Mouse (Mus musculus) embryonic facial prominence, embryonic 14.5 days (tissue): ENCODE data around the gene Fzr1. TPM values are rescaled to one million over a fixed set of nuclear protein-coding genes. Genes with fewer than 3 reads are reported as not detected.

Experiments
- ATAC-seq: fragments of 200-750 bp; cut with Nextera tagmentation; 2 replicates; pipeline ENCODE4 v1.8.0; 2017; ENCODE audit warnings: low read depth, moderate number of reproducible peaks, moderate TSS enrichment
- DNase-seq: peaks from one replicate; pipeline ENCODE4 v3.0.0-alpha.2; 2015; ENCODE audit warnings: low spot score
- H3K27ac ChIP-seq: fragments of 300-500 bp; sonication (generic); replicated peaks from 2 replicates; pipeline ENCODE4 v1.5.1; 2014; ENCODE audit warnings: low read depth, mild to moderate bottlenecking, low read length, moderate library complexity
- H3K27me3 ChIP-seq: fragments of 300-500 bp; sonication (generic); replicated peaks from 2 replicates; pipeline ENCODE4 v1.6.1; 2014; ENCODE audit warnings: low read length; ENCODE audit not compliant: control insufficient read depth, insufficient read depth
- H3K36me3 ChIP-seq: fragments of 300-500 bp; sonication (generic); 2 replicates; pipeline ENCODE4 v1.6.1; 2014; ENCODE audit warnings: low read length, mixed read lengths; ENCODE audit not compliant: control insufficient read depth, insufficient read depth
- H3K4me1 ChIP-seq: fragments of 300-500 bp; sonication (generic); 2 replicates; pipeline ENCODE4 v1.6.1; 2014; ENCODE audit warnings: antibody characterized with exemption, low read length; ENCODE audit not compliant: control insufficient read depth, insufficient read depth
- H3K4me2 ChIP-seq: fragments of 300-500 bp; sonication (generic); 2 replicates; pipeline ENCODE4 v1.6.1; 2014; ENCODE audit warnings: low read depth, mild to moderate bottlenecking, low read length, moderate library complexity, mixed read lengths
- H3K4me3 ChIP-seq: fragments of 300-500 bp; sonication (generic); 2 replicates; pipeline ENCODE4 v1.5.1; 2014; ENCODE audit warnings: low read depth, mild to moderate bottlenecking, low read length
- H3K9ac ChIP-seq: fragments of 300-500 bp; sonication (generic); 2 replicates; pipeline ENCODE4 v1.6.1; 2014; ENCODE audit warnings: low read depth, mild to moderate bottlenecking, low read length, moderate library complexity, mixed read lengths
- H3K9me3 ChIP-seq: fragments of 300-500 bp; sonication (generic); 2 replicates; pipeline ENCODE4 v1.6.1; 2016; ENCODE audit warnings: low read length; ENCODE audit not compliant: control insufficient read depth
- WGBS: fragments of 180-500 bp; shearing (Covaris S2); extraction: QIAGEN DNeasy Blood & Tissue Kit; methylation state at CpG from one replicate; pipeline ENCODE4 v1.1.7; 2014; 5-methylcytosine and 5-hydroxymethylcytosine counted together
- polyA plus RNA-seq: library from polyadenylated mRNA; unstranded; fragments of >200 nt; fragmentation: Nextera tagmentation; extraction: Ambion mirVana; gene quantifications from 2 replicates; pipeline ENCODE4 v1.2.1, GENCODE M21; 2014

Gene Fzr1
- polyA plus RNA-seq, 1 experiment from 2014 or later = 69.5 TPM

- ATAC-seq (no peak), DNase-seq (no peak)
- Histone ChIP-seq H3K9me3 (no peaks in the 10 kb centered on the region), H3K27ac (no peak overlapping the region), H3K9ac (no peak overlapping the region), H3K4me2 (no peak overlapping the region), H3K36me3 (peaks cover 68% of the 10 kb centered on the region), H3K4me3 (no peak overlapping the region), H3K27me3 (peaks cover 20% of the 10 kb centered on the region), H3K4me1 (peaks cover 17% of the 10 kb centered on the region)
- 79% methylated on average over 6 of the region's 6 CpGs for WGBS
Observed at GRCm38 (mm10) chr10:81367207-81367495, 11.2 kb downstream of the Fzr1 start.

DNA sequence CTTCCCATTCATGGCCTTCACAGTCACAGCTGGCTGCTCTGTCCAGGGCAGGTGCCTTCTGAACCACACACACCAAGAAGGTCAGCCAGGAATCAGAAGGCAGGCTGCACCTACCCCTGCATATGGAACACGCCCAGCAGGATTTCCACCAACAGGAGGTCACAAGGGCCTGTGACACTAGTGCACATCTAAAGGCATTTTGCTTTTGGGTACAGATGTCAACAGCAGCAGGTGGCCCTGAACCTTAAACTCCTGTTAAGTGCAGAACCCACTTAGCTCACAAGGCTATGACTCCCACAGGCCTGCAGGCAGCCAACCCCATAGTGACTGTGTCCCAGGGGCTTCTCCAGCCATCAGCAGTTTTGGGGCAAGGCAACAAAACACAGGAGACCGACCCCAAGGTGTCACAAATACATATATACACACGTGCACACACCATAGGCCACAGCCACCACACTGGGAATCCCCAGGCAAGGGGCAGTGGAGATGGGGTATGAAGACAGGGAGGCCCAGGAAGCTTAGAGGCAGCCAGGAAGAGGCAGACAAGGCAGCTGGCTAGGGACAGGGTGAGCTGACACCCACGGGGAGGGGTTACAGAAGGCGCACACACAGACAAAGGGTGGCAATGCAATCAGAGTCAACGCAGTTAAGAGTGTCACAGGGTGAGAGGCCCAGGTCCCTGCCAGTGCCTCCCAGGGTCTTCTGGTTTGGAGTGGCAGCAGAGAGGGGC is 11.7 kb downstream of the Fzr1 start:
- peaks cover 20% of the 10 kb centered on the region for H3K27me3 ChIP-seq
- no peak overlapping the region for H3K9ac ChIP-seq
- H3K4me2 ChIP-seq = no peak overlapping the region
- H3K4me1 ChIP-seq = peaks cover 17% of the 10 kb centered on the region
- H3K9me3 ChIP-seq = no peaks in the 10 kb centered on the region
- DNase-seq (no peak), ATAC-seq (no peak)
- H3K36me3 ChIP-seq = peaks cover 65% of the 10 kb centered on the region
- no peak overlapping the region for H3K4me3 ChIP-seq
- H3K27ac ChIP-seq = no peak overlapping the region
- 74% methylated on average over 5 of the region's 6 CpGs for WGBS

DNA sequence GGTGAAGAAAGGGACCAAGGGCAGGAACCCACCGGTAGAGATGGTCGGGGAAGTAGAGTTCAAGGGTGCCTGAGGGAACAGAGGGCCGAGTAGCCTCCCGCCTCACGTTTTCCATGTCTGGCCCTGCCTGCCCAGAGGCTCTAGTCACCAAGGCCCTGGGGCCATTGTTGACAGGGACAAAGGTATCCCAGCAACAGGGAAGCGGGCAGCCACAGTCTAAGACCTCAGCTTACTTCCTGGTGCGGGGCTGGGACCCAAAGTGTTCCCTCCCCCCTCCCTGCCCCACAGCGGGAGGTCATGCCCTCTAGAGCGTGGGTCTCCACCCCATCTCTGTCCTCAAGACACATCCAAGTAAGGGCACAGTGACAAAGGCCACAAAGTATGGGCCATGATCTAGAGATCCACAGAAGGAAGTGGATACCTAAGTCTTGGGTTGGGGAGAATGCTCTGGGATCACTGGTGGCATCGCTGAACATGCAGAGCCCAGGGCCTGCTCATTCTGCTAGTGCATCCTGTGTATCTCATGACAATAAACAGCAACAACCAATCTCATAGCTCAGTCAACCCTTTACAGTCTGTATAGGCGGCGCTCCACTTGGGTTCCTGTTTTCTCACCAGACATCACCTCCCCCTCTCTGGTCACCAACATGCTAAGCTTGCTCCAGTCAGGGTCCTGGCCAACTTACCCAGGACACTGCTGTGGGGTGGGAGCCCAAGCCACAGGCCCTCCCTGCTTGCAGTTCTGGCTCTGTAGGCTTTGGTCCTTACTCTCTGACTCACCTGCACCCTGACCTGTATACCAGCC is 12.4 kb downstream of the Fzr1 start, which contains the start of gene 4930404N11Rik:
TSS of gene 4930404N11Rik (minus strand) at position 145 of the 805 bp plus-strand sequence.
- Histone ChIP-seq H3K4me3 (peak within 1 kb of the TSS; percentile 35), H3K9ac (peak within 1 kb of the TSS; percentile 55; the same call in 1 of the 2 replicates), H3K4me1 (peaks cover 17% of the 10 kb centered on the region), H3K27ac (no peak within 1 kb of the TSS), H3K36me3 (peaks cover 57% of the 10 kb centered on the region), H3K27me3 (peaks cover 20% of the 10 kb centered on the region), H3K9me3 (no peaks in the 10 kb centered on the region), H3K4me2 (peak within 1 kb of the TSS; percentile 56)
- DNase-seq (no peak), ATAC-seq (peak; percentile 16; the same call in 1 of the 2 replicates)
- 22% methylated on average over 12 of the region's 12 CpGs for WGBS

DNA sequence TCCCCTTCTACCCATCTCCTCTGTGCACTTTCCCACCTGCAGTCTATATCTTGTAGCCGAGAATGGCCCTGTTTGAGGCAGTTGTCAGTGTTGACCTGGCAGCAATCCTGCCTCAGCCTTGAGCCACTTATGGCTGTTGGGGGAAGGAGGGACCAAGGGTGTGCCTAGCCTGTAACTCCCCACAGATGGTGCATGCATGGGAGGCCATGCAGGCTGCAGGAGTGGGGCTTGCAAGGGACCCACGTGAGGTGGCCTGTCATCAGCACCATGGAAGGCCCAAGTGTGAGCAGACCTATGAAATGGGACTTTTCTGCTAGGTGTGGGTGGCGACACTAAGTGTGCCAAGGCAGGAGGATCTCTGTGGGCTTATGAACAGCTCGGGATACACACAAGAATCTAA is 13.2 kb downstream of the Fzr1 start:
- Histone ChIP-seq H3K4me1 (peaks cover 17% of the 10 kb centered on the region), H3K9me3 (no peaks in the 10 kb centered on the region), H3K27ac (no peak overlapping the region), H3K4me2 (peak overlapping the region; percentile 56; the same call in 1 of the 2 replicates), H3K27me3 (peaks cover 20% of the 10 kb centered on the region), H3K36me3 (peaks cover 49% of the 10 kb centered on the region), H3K9ac (no peak overlapping the region), H3K4me3 (no peak overlapping the region)
- ATAC-seq (peak; percentile 10; the same call in 1 of the 2 replicates), DNase-seq (no peak)
- 28% methylated on average over 4 of the region's 4 CpGs for whole genome bisulfite sequencing

DNA sequence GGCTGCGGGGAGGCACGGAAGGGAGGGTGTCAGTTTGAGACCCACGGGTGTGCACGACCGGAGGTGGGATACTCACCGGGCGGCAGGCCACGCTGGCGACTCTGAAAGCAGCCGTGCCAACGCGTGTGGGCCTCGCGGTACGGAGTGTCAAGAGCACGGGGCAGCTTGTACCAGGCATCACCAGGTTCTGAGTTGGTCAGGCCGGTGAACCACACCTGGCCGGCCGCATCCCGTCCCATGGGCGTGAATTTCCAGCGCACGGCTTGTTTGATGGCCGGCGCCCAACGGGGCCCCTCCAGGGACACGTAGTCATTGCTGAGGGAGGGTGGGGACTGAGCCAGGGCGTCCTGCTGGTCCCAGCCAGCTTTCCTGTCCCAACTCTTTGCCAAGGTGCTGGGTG is 13.7 kb downstream of the Fzr1 start:
- H3K27me3 ChIP-seq = peaks cover 20% of the 10 kb centered on the region
- no peaks in the 10 kb centered on the region for H3K9me3 ChIP-seq
- peak overlapping the region; percentile 55 for H3K9ac ChIP-seq
- peaks cover 45% of the 10 kb centered on the region for H3K36me3 ChIP-seq
- ATAC-seq (no peak), DNase-seq (no peak)
- peak overlapping the region; percentile 56 for H3K4me2 ChIP-seq
- H3K4me3 ChIP-seq = peak overlapping the region; percentile 35
- no peak overlapping the region for H3K27ac ChIP-seq
- peaks cover 17% of the 10 kb centered on the region for H3K4me1 ChIP-seq
- 17% methylated on average over 20 of the region's 28 CpGs for WGBS

DNA sequence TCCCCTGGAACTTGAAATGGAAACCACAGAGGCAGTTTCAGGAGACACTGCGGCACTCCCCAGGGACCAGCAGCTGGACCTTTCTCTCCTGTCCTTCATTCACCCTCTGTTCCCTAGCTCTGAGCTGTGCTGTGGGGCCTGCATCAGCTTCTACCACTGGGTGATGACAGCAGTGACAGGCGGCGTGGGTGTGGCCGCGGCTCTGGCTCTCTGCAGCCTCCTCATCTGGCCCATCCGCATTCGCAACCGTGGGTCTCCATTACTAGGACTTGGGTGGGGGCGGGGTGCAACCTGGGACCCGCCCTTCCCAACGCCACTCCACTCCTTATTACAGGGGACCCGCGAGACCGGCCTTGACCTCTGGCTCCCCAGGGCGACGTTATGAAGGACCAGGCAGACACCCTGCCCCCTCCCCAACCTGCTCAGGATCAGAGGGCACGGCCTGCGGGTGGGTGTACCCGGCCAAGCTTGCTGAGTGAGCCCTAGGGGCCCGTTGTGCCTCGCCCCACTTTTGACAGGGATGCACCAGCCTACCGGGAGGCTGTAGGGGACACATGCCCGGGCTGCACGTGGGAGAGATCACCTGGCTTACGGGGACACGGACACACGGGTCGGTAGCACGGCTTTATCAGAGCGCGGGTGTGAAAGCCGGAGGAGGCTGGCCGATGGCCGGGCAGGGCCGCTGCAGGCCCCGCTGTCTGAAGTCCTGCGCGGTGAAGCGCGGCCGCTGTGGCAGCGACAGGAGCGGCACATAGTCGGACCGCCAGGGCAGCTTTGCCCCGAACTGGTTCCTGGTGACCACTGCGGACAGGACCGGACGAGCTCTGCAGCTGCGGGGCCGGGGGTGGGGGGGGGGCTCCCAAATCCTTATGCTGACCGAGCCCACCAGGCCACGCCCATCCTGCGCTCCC is 14.6 kb downstream of the Fzr1 start:
- H3K9ac ChIP-seq = peak overlapping the region; percentile 55
- peaks cover 20% of the 10 kb centered on the region for H3K27me3 ChIP-seq
- DNase-seq = no peak
- peaks cover 20% of the 10 kb centered on the region for H3K4me1 ChIP-seq
- no peak overlapping the region for H3K27ac ChIP-seq
- peaks cover 35% of the 10 kb centered on the region for H3K36me3 ChIP-seq
- ATAC-seq = no peak
- WGBS = 14% methylated on average over 31 of the region's 54 CpGs
- no peaks in the 10 kb centered on the region for H3K9me3 ChIP-seq
- peak overlapping the region; percentile 35 for H3K4me3 ChIP-seq
- peak overlapping the region; percentile 56 for H3K4me2 ChIP-seq

- Histone ChIP-seq H3K9ac (no peak overlapping the region), H3K4me3 (no peak overlapping the region), H3K9me3 (no peaks in the 10 kb centered on the region), H3K27me3 (peaks cover 20% of the 10 kb centered on the region), H3K4me2 (no peak overlapping the region), H3K27ac (no peak overlapping the region), H3K36me3 (peaks cover 23% of the 10 kb centered on the region), H3K4me1 (peaks cover 27% of the 10 kb centered on the region)
- DNase-seq (no peak), ATAC-seq (no peak)
- WGBS = 66% methylated on average over 12 of the region's 12 CpGs
Observed at GRCm38 (mm10) chr10:81362336-81362949, 15.9 kb downstream of the Fzr1 start.

DNA sequence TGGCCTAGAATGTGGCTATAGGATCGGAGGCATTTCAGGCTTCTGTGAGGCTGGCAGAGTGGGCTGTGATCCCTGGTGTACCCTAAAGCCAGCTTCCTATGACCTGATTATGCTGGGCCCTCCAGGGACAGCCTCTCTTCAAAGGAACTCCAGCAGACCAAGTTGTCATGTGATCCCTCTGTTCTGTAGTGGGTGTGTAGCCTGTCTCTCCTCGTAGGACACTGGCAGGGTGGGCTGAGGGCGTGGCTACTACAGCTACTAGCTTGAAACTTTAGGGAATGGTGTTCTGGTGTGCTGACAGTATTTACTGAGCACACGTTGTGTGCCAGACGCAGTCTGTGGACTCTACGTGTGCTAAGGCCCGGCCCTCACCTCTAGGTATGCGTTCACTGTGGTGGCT is 17.6 kb downstream of the Fzr1 start:
- Histone ChIP-seq H3K27me3 (peaks cover 20% of the 10 kb centered on the region), H3K9ac (no peak overlapping the region), H3K4me2 (no peak overlapping the region), H3K4me1 (peaks cover 27% of the 10 kb centered on the region), H3K36me3 (0 out of 2 replicates have a peak, but pooled peaks cover 6% of the 10 kb centered on the region), H3K9me3 (no peaks in the 10 kb centered on the region), H3K4me3 (no peak overlapping the region), H3K27ac (no peak overlapping the region)
- WGBS = 59% methylated on average over 8 of the region's 8 CpGs
- no peak for DNase-seq
- no peak for ATAC-seq
